Mouse (Mus musculus): ENCODE data around the gene Zfp28. TPM values are rescaled to one million over a fixed set of nuclear protein-coding genes. Genes with fewer than 3 reads are reported as not detected.
A peak's percentile ranks its signal among the peaks of the same experiment; 100 is the strongest.
"Not testable (repeated sequence)": the region's sequence is repeated elsewhere in the genome, so short reads cannot be mapped to it uniquely, and the experiment has no call there.

The Zfp28 gene
- polyA plus RNA-seq, 1 experiment from 2014 or later, result 9.6 TPM

DNA sequence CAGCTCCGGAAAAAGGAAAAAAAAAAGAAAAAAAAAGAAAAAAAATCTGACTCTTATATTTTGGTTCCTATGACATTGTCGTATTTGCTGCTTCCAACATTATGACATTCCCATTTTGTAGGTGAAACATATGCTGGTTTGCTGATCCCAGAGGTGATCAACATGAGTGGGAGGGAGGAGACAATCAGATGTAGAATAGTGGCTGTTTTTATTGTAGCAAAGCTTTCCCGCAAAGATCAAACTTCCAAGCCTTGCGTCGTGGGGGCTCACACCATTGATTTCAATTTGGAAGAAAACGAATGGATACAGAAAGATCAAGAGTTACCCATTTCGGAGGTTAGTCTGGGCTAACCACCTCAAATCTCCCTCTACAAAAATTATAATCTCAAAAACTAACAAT, 21.3 kb upstream of the Zfp28 start:
- 20% methylated on average over 7 of the region's 7 CpGs for WGBS
- H3K36me3 ChIP-seq (ENCODE audit: insufficient read depth), result no peaks in the 10 kb centered on the region
- H3K9ac ChIP-seq, result peak overlapping the region; percentile 45
- peak overlapping the region; percentile 86 for H3K27ac ChIP-seq (ENCODE audit: low read depth)
- H3K9me3 ChIP-seq (ENCODE audit: low read depth, low read length), result no peaks in the 10 kb centered on the region
- ATAC-seq (ENCODE audit: insufficient read depth), result no peak
- peak overlapping the region; percentile 56 for H3K4me3 ChIP-seq (ENCODE audit: low read depth, low read length)
- H3K27me3 ChIP-seq (ENCODE audit: insufficient read depth, low read length), result no peaks in the 10 kb centered on the region
- H3K4me2 ChIP-seq, result peak overlapping the region; percentile 67
- TF ChIP-seq CTCF (IDR thresholded peaks at IDR 0.05; ENCODE audit: low read depth), result no peak
- 0 out of 2 replicates have a peak, but pooled peaks cover 5% of the 10 kb centered on the region for H3K4me1 ChIP-seq (ENCODE audit: insufficient read depth)
- DNase-seq, result no peak

DNA sequence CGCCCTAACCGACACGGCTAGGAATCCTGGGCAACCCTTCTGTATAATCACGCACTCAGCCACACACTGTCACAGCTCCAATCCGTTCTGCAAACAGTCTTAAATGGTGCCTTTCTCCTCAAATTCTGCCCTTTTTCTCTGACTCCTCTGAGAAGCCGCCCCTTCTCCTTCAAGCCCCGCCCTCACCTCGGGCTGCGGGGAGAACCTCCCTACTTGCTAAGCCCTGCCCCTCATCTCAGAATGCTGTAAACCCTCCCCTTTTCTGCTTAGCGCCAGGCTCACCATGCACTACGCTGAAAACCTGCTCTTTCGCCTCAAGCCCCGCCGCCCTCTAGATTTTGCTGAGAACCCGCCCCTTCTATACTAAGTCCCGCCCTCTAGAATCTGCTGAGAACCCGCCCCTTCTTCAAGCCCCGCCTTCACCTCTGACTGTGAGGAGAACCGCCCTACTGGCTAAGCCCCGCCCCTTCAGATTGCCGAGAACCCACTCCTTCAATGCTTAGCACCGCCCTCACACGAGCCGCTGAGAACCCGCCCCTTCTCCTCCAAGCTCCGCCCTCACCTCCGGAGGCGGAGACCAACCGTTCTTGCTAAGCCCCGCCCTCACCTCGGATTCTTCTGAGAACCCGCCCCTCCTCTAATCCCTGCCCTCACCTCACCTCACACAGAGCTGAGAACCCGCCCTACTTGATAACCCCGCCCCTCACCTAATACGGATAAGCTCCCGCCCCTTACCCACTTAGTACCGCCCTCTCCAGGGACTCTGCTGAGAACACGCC, 20.6 kb upstream of the Zfp28 start:
- peak; percentile 94 for ATAC-seq (ENCODE audit: insufficient read depth)
- Histone ChIP-seq H3K4me3 (ENCODE audit: low read depth, low read length) (peak overlapping the region; percentile 56), H3K36me3 (ENCODE audit: insufficient read depth) (no peaks in the 10 kb centered on the region), H3K9ac (peak overlapping the region; percentile 45), H3K27me3 (ENCODE audit: insufficient read depth, low read length) (no peaks in the 10 kb centered on the region), H3K27ac (ENCODE audit: low read depth) (peak overlapping the region; percentile 86), H3K4me2 (peak overlapping the region; percentile 67), H3K4me1 (ENCODE audit: insufficient read depth) (0 out of 2 replicates have a peak, but pooled peaks cover 5% of the 10 kb centered on the region), H3K9me3 (ENCODE audit: low read depth, low read length) (no peaks in the 10 kb centered on the region)
- WGBS, result under 1% methylated on average over 38 of the region's 38 CpGs
- DNase-seq, result peak; percentile 99
- TF ChIP-seq CTCF (IDR thresholded peaks at IDR 0.05; ENCODE audit: low read depth), result no peak

DNA sequence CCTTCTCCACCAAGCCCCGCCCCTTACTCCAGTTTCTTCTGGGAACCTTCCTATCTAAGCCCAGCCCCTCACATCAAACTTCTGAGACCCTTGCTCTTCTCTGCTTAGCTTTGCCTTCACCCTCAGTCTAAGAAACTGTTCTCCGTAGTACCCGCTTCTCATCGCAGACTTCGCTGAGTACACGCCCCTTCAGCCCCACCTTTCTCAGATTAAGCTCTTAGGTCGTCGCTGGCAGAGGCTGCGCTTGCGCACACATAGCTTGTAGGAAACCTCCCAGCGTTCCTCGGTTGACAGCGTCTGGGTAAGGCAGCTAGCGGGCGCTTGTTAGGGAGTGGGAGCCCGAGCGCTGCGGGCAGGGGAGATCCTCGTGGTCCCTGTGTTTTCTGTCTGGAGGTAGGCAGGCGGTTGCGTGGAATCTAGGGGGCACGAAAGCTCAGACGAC, 20.0 kb upstream of the Zfp28 start, which contains the start of gene Zfp78:
Zfp78 (plus strand) TSS at position 234 of the 442 bp plus-strand sequence.
- H3K4me3 ChIP-seq (ENCODE audit: low read depth, low read length), result peak within 1 kb of the TSS; percentile 56
- H3K9me3 ChIP-seq (ENCODE audit: low read depth, low read length), result no peaks in the 10 kb centered on the region
- peak; percentile 95 for DNase-seq
- TF ChIP-seq CTCF (IDR thresholded peaks at IDR 0.05; ENCODE audit: low read depth), result peak; percentile 33; the same call in 1 of the 2 replicates
- no peaks in the 10 kb centered on the region for H3K36me3 ChIP-seq (ENCODE audit: insufficient read depth)
- WGBS, result under 1% methylated on average over 23 of the region's 23 CpGs
- no peaks in the 10 kb centered on the region for H3K27me3 ChIP-seq (ENCODE audit: insufficient read depth, low read length)
- 0 out of 2 replicates have a peak, but pooled peaks cover 5% of the 10 kb centered on the region for H3K4me1 ChIP-seq (ENCODE audit: insufficient read depth)
- peak; percentile 86 for ATAC-seq (ENCODE audit: insufficient read depth)
- peak within 1 kb of the TSS; percentile 86 for H3K27ac ChIP-seq (ENCODE audit: low read depth)
- H3K9ac ChIP-seq, result peak within 1 kb of the TSS; percentile 63
- H3K4me2 ChIP-seq, result peak within 1 kb of the TSS; percentile 67

DNA sequence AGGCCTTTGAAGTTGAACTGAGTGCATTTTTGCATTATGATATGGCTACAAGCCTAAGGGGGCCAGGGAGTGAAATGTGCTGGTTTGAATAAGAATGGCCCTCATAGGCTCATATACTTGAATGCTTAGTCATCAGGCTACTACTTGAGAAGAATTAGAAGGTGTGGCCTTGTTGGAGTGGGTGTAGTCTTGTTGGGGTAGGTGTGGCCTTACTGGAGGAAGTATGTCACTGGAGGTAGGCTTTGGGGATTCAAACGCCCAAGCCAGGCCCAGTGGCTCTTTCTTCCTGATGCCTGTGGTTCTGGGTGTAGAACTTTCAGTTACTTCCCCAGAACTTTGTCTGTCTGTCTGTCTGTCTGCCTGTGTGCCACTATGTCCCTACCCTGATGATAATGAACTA, 18.3 kb upstream of the Zfp28 start:
- DNase-seq (no peak), ATAC-seq (ENCODE audit: insufficient read depth) (no peak)
- H3K27ac ChIP-seq (ENCODE audit: low read depth), result no peak overlapping the region
- 68% methylated on average over 1 of the region's 1 CpGs for WGBS
- no peaks in the 10 kb centered on the region for H3K36me3 ChIP-seq (ENCODE audit: insufficient read depth)
- H3K27me3 ChIP-seq (ENCODE audit: insufficient read depth, low read length), result no peaks in the 10 kb centered on the region
- H3K4me3 ChIP-seq (ENCODE audit: low read depth, low read length), result no peak overlapping the region
- H3K9me3 ChIP-seq (ENCODE audit: low read depth, low read length), result no peaks in the 10 kb centered on the region
- no peak overlapping the region for H3K9ac ChIP-seq
- H3K4me2 ChIP-seq, result no peak overlapping the region
- no peak for TF ChIP-seq CTCF (IDR thresholded peaks at IDR 0.05; ENCODE audit: low read depth)
- H3K4me1 ChIP-seq (ENCODE audit: insufficient read depth), result 0 out of 2 replicates have a peak, but pooled peaks cover 5% of the 10 kb centered on the region

DNA sequence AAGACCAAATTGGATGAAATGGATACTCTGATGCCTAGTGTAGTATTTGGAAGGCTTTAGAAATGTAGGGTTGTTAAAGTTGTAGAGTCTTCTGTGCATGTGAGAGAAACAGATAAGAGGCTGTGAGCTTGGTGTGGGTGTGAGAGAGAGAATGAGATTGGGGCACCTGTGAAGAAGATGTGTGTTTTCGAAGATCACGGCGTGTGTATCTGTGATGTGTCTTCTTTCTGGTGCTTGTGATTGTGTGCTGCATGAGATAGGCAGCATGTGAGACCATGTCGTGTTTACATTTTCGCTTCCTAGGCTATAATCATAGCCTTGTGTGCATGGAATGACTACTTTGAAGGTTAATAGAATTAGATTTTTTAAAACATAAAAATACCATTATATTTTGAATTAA, 15.9 kb upstream of the Zfp28 start:
- H3K4me3 ChIP-seq (ENCODE audit: low read depth, low read length), result no peak overlapping the region
- no peak for DNase-seq
- no peaks in the 10 kb centered on the region for H3K36me3 ChIP-seq (ENCODE audit: insufficient read depth)
- H3K27ac ChIP-seq (ENCODE audit: low read depth), result no peak overlapping the region
- H3K27me3 ChIP-seq (ENCODE audit: insufficient read depth, low read length), result no peaks in the 10 kb centered on the region
- H3K4me1 ChIP-seq (ENCODE audit: insufficient read depth), result 0 out of 2 replicates have a peak, but pooled peaks cover 5% of the 10 kb centered on the region
- no peak overlapping the region for H3K4me2 ChIP-seq
- H3K9me3 ChIP-seq (ENCODE audit: low read depth, low read length), result no peaks in the 10 kb centered on the region
- 87% methylated on average over 5 of the region's 5 CpGs for WGBS
- no peak overlapping the region for H3K9ac ChIP-seq
- no peak for TF ChIP-seq CTCF (IDR thresholded peaks at IDR 0.05; ENCODE audit: low read depth)
- no peak for ATAC-seq (ENCODE audit: insufficient read depth)

DNA sequence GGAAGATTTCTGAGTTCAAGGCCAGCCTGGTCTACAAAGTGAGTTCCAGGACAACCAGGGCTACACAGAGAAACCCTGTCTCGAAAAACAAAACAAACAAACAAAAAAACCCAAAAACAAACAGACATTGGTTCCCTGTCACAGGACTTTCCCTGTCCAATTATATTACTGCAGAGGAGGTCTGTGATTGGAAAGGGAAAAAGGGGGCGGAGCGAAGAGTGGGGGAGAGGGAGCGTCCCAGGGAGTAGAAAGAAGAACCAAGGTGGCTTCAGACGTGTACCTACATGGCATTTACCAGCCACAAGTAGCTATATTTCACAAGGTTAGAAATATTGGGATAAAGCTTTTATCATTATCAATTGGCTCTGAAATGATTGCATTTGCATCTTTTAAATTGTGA, 14.9 kb upstream of the Zfp28 start:
- H3K4me3 ChIP-seq (ENCODE audit: low read depth, low read length); H3K4me1 ChIP-seq (ENCODE audit: insufficient read depth); H3K36me3 ChIP-seq (ENCODE audit: insufficient read depth); DNase-seq; H3K27me3 ChIP-seq (ENCODE audit: insufficient read depth, low read length); H3K9me3 ChIP-seq (ENCODE audit: low read depth, low read length); H3K9ac ChIP-seq; H3K27ac ChIP-seq (ENCODE audit: low read depth); ATAC-seq (ENCODE audit: insufficient read depth); H3K4me2 ChIP-seq: not testable (repeated sequence)
- 71% methylated on average over 5 of the region's 5 CpGs for WGBS

DNA sequence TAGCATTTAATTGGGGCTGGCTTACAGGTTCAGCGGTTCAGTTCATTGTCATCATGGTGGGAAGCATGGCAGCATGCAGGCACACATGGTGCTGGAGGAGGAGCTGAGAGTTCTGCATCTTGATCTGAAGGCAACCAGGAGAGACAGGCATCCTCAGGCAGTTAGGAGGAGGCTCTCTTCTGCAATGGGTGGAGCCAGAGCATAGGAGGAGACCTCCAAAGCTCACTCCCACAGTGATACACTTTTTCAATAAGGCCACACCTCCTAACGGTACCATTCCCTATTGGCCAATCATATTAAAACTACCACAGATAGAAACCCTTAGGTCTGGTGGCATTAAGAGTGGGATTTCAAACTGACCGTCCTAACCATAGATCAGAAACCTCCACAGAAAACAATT, 13.6 kb upstream of the Zfp28 start:
- Histone ChIP-seq H3K4me2 (no peak overlapping the region), H3K27ac (ENCODE audit: low read depth) (no peak overlapping the region), H3K4me3 (ENCODE audit: low read depth, low read length) (no peak overlapping the region), H3K4me1 (ENCODE audit: insufficient read depth) (no peaks in the 10 kb centered on the region), H3K9ac (no peak overlapping the region), H3K27me3 (ENCODE audit: insufficient read depth, low read length) (no peaks in the 10 kb centered on the region), H3K36me3 (ENCODE audit: insufficient read depth) (no peaks in the 10 kb centered on the region), H3K9me3 (ENCODE audit: low read depth, low read length) (no peaks in the 10 kb centered on the region)
- ATAC-seq (ENCODE audit: insufficient read depth), result no peak
- DNase-seq, result no peak
- 81% methylated on average over 3 of the region's 3 CpGs for WGBS
- no peak for TF ChIP-seq CTCF (IDR thresholded peaks at IDR 0.05; ENCODE audit: low read depth)

Data from lung, embryonic 14.5 days (tissue).